Mouse (Mus musculus): ENCODE data around the gene Draxin.

DNA sequence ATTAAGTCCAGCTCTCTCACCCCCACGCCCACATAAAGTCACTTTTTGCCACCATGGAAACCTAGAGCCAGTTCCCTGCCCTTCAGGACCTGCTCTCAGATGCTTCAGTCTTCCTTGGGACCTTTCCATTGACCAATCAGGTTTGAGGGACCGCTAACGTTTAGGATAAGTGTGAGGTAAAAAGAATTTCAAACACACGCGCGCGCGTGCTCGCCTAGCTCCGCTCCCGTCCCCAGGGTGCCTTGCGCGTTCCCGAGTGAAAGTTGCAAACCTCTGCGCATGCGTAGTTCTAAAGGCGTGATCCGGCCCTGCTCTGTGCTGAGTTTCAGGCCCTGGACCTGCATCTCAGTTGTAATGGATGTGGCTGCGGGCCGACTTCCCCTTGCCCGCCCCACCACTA lies 55.2 kb downstream of the Draxin start:
- TF ChIP-seq CTCF (IDR thresholded peaks at IDR 0.05; ENCODE audit: low read depth, low read length) = no peak
- TF ChIP-seq POLR2A (IDR thresholded peaks at IDR 0.05; ENCODE audit: extremely low read depth, insufficient read depth, low read length) = no peak
